Mouse (Mus musculus) brain, embryonic 14.5 days (tissue): Measurements from ENCODE around the gene Gm10037. TPM values are rescaled to one million over a fixed set of nuclear protein-coding genes. Genes with fewer than 3 reads are reported as not detected.
"Not testable (repeated sequence)": the region's sequence is repeated elsewhere in the genome, so short reads cannot be mapped to it uniquely, and the experiment has no call there.

ENCODE experiments used
- DNase-seq: peaks from one replicate; pipeline ENCODE4 v3.0.0-alpha.2; 2011; ENCODE audit warnings: low read depth
- CTCF ChIP-seq: fragments of 200-500 bp; IDR thresholded peaks from 2 replicates; pipeline ENCODE4 v1.5.1; 2012; ENCODE audit warnings: inconsistent platforms, mild to moderate bottlenecking, moderate library complexity, borderline replicate concordance; ENCODE audit not compliant: insufficient read depth, insufficient read length; ENCODE audit errors: extremely low read depth
- POLR2A ChIP-seq: fragments of 200-500 bp; IDR thresholded peaks from 2 replicates; pipeline ENCODE4 v1.6.1; 2012; ENCODE audit warnings: mild to moderate bottlenecking, inconsistent platforms, borderline replicate concordance; ENCODE audit not compliant: poor library complexity, insufficient read depth, insufficient read length, severe bottlenecking; ENCODE audit errors: extremely low read depth
- polyA plus RNA-seq: library from polyadenylated mRNA; depleted of rRNA; stranded (reverse); fragments of >200 nt; gene quantifications from 2 replicates; pipeline ENCODE4 v1.2.3, GENCODE M21; 2012; rRNA removed

Gm10037 gene
- polyA plus RNA-seq, 1 experiment, result 6.0 TPM

GRCm38 (mm10) chr13:67850361-67850760, 19.5 kb downstream of the Gm10037 start:
- no peak for DNase-seq
- TF ChIP-seq POLR2A, result no peak

- no peak for DNase-seq
- TF ChIP-seq POLR2A, result no peak
Observed at GRCm38 (mm10) chr13:67853130-67853529, 22.2 kb downstream of the Gm10037 start.

- TF ChIP-seq CTCF (no peak), POLR2A (no peak)
- no peak for DNase-seq
Observed at GRCm38 (mm10) chr13:67853983-67854382, 23.1 kb downstream of the Gm10037 start.

GRCm38 (mm10) chr13:67857317-67857716, 26.4 kb downstream of the Gm10037 start:
- TF ChIP-seq POLR2A (no peak), CTCF (no peak)
- no peak for DNase-seq

GRCm38 (mm10) chr13:67862508-67862907, 31.6 kb downstream of the Gm10037 start:
- TF ChIP-seq CTCF, result peak; percentile 9; the same call in 1 of the 2 replicates
- no peak for TF ChIP-seq POLR2A
- no peak for DNase-seq

GRCm38 (mm10) chr13:67863026-67863425, 32.1 kb downstream of the Gm10037 start, which contains the start of gene BC048507:
Gene BC048507 (plus strand): TSS chr13:67863326.
- TF ChIP-seq POLR2A, result no peak
- TF ChIP-seq CTCF, result no peak
- DNase-seq, result no peak

- no peak for TF ChIP-seq POLR2A
- TF ChIP-seq CTCF, result no peak
- DNase-seq, result peak; percentile 92
Observed at GRCm38 (mm10) chr13:67864764-67865350, 34.0 kb downstream of the Gm10037 start.

GRCm38 (mm10) chr13:67867899-67868298, 37.0 kb downstream of the Gm10037 start:
- peak; percentile 14 for DNase-seq

GRCm38 (mm10) chr13:67876049-67876698, 45.3 kb downstream of the Gm10037 start:
- not testable (repeated sequence) for DNase-seq

More at GRCm38 (mm10) chr13:67867899-67868298, 37.0 kb downstream of the Gm10037 start:
- TF ChIP-seq CTCF (peak; percentile 24; the same call in 1 of the 2 replicates), POLR2A (no peak)

- no peak for DNase-seq
- TF ChIP-seq POLR2A, result no peak
- no peak for TF ChIP-seq CTCF
Observed at GRCm38 (mm10) chr13:67876699-67877254, 45.9 kb downstream of the Gm10037 start.

GRCm38 (mm10) chr13:67883966-67884365, 53.1 kb downstream of the Gm10037 start:
- TF ChIP-seq POLR2A (no peak), CTCF (no peak)
- DNase-seq, result no peak

Other genes starting within 250 kb of the Gm10037 start
- 2.7 and 3.3 TPM in 2 replicates for gene Zfp729b, start 221.4 kb upstream of the Gm10037 start, polyA plus RNA-seq
- not detected in 2 replicates for gene Gm49345, start 193.3 kb upstream of the Gm10037 start, polyA plus RNA-seq
- 3.6 and 4.3 TPM in 2 replicates for gene Zfp729a, start 193.3 kb upstream of the Gm10037 start, polyA plus RNA-seq
- 9.9 and 12.2 TPM in 2 replicates for gene Zfp738, start 144.0 kb upstream of the Gm10037 start, polyA plus RNA-seq
- gene Zfp65, start 101.9 kb upstream of the Gm10037 start, polyA plus RNA-seq, result 7.3 and 10.3 TPM in 2 replicates
- 4.4 and 4.6 TPM in 2 replicates for gene Zfp85, start 75.9 kb upstream of the Gm10037 start, polyA plus RNA-seq
- gene Zfp493, start 51.4 kb upstream of the Gm10037 start, polyA plus RNA-seq, result 2.5 and 2.8 TPM in 2 replicates
- gene Zfp273, start 17.4 kb upstream of the Gm10037 start, polyA plus RNA-seq, result 4.7 and 5.8 TPM in 2 replicates
- gene BC048507, start 32.2 kb downstream of the Gm10037 start, polyA plus RNA-seq, result not detected in 2 replicates